Mouse (Mus musculus) thymus, postnatal 36 days (tissue): ENCODE data around the gene Olfr679.
"Not testable (repeated sequence)": the region's sequence is repeated elsewhere in the genome, so short reads cannot be mapped to it uniquely, and the experiment has no call there.

Experiments
- DNase-seq, 2 experiments: peaks; one replicate each; pipeline ENCODE4 v3.0.0; 2022; ENCODE audit warnings: mixed read lengths in 2 of 2

Olfr679 gene

DNA sequence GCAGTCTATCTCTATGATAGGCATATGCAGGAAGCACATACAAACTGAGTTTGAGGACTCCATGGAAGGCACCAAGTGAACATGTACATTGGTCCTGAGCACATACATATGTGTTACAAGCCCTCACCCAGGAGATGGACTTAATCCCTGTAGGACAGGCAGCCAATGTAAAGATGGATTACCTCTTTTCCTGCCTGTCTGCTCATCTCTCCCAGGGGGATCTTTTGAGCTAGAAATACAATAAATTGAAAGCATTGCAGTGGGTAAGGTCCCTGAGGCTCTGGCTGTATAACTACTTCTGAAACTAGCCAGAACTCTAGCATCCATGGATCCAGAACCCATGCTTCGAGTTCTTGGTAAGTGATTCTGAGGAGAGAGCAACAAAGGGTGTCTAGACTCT lies at the start of gene Olfr679:
TSS of gene Olfr679 (plus strand) at position 301 of the 400 bp plus-strand sequence.
- no peak for DNase-seq

DNA sequence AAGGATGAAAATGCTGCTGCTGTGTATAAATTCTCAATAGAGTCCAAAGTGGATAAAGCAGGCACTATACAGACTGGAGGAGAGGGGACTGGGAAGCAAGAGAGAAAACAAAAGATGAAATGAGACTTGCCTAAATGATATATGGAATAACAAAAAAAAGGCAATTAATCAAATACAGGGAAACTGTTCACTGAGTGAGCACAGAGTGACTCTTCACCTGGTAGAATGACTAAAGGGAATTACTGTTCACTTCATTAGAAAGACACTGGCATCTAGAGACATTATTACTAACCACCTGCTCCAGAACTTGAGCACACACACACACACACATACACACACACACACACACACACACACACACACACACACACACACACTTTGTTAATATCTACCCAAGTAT lies 48.6 kb upstream of the Olfr679 start, which contains the start of gene Olfr676:
TSS of gene Olfr676 (plus strand) at position 301 of the 400 bp plus-strand sequence.
- no peak for DNase-seq

DNA sequence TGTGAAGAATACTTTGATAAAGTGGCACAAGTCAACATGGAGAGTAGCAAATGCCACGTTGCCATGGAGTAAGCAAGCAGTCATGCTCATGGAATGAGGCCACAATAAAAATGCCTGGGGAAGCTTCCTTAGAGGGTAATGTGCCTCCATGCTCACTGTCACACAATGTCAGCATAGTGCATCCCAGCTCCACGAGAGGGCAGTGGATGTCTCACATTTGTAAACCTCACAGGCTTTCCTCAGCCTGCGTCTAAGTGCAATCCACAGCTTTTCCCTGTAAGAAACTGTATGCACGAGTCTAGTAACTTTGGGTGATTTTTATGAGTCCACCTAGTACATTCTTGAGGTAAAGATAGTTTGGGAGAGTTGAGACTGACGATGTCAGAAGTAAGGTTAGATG lies 47.2 kb upstream of the Olfr679 start:
- not testable (repeated sequence) for DNase-seq

- DNase-seq: no peak
Measured at GRCm38 (mm10) chr7:105058951-105059350, 22.1 kb upstream of the Olfr679 start.

GRCm38 (mm10) chr7:105064175-105064574 lies 16.8 kb upstream of the Olfr679 start, which contains the start of gene Olfr678:
Olfr678 (plus strand) TSS chr7:105064475.
- no peak for DNase-seq

DNA sequence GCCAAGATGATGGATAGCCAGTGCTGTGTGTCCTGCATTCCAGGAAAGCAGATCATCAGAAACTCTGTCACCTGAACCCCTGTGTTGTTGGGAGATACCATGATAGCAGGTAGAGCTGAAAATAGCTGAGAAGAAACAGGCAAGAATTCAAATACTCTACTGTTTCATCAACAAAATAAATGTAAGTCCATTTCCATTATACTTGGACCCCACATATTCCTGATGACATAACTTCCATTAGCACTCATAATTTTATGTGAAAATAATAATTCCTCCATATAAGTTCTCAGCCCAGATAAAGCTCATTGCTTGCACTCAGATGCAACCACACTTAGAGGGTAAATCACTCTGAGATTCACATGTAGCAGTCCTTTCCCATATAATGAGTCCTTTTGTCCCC lies 11.7 kb downstream of the Olfr679 start, which contains the start of gene Olfr680-ps1:
TSS of gene Olfr680-ps1 (minus strand) at position 101 of the 400 bp plus-strand sequence.
- DNase-seq: not testable (repeated sequence)

GRCm38 (mm10) chr7:105116536-105116935 lies 35.5 kb downstream of the Olfr679 start, which contains the start of gene Olfr681:
Olfr681 (plus strand) TSS chr7:105116836.
- DNase-seq: no peak
